ENCODE assay signal across 1 mouse cellular context in genomic region chr5:20906191-20906590, GRCm38 (mm10).
TF ChIP-seq lines count a peak whose summit lies in the region.

No protein-coding gene starts in this region.

TF ChIP-seq in MEL, 35 proteins besides CTCF, POLR2A, EP300 and RAD21 (continued from another document):
- TF ChIP-seq MEF2A (IDR thresholded peaks at IDR 0.05; ENCODE audit: extremely low read depth, insufficient replicate concordance, low read depth, low read length, poor library complexity, severe bottlenecking) (no peak), MAX (IDR thresholded peaks at IDR 0.05; ENCODE audit: low read length) (no peak), ZKSCAN1 (IDR thresholded peaks at IDR 0.05; ENCODE audit: low read depth, low read length) (no peak), POLR2AphosphoS5 (IDR thresholded peaks at IDR 0.05; ENCODE audit: borderline replicate concordance, low read depth, low read length) (no peak), ETS1 (IDR thresholded peaks at IDR 0.05; ENCODE audit: low read depth, low read length) (peak; percentile 58), MAZ (IDR thresholded peaks at IDR 0.05; ENCODE audit: low read depth, low read length) (no peak), TBP (IDR thresholded peaks at IDR 0.05; ENCODE audit: low read depth, low read length) (peak; percentile 94), POLR2AphosphoS2 (IDR thresholded peaks at IDR 0.05; ENCODE audit: low read length) (no peak), ELF1 (IDR thresholded peaks at IDR 0.05; ENCODE audit: low read depth, low read length) (no peak), CHD2 (IDR thresholded peaks at IDR 0.05; ENCODE audit: low read length) (no peak), MYC (IDR thresholded peaks at IDR 0.05; ENCODE audit: low read depth, low read length) (0 out of 2 replicates have a peak, but pooled peaks have one; percentile 60), BHLHE40 (IDR thresholded peaks at IDR 0.05; ENCODE audit: borderline replicate concordance, low read depth, low read length) (no peak), TAL1 (IDR thresholded peaks at IDR 0.05; ENCODE audit: low read length) (no peak), ZNF384 (IDR thresholded peaks at IDR 0.05; ENCODE audit: low read depth, low read length) (peak; percentile 52), CHD1 (IDR thresholded peaks at IDR 0.05; ENCODE audit: low read depth, low read length) (no peak), GABPA (IDR thresholded peaks at IDR 0.05; ENCODE audit: low read depth, low read length) (no peak), ZC3H11A (IDR thresholded peaks at IDR 0.05; ENCODE audit: low read depth, low read length) (no peak), USF2 (IDR thresholded peaks at IDR 0.05; ENCODE audit: borderline replicate concordance in 1 of 2, insufficient read depth in 1 of 2, low read depth in 1 of 2, low read length in 2 of 2) (no peak), SMC3 (IDR thresholded peaks at IDR 0.05; ENCODE audit: low read depth, low read length) (0 out of 2 replicates have a peak, but pooled peaks have one; percentile 1), GATA1 (IDR thresholded peaks at IDR 0.05; ENCODE audit: low read depth, low read length) (peak; percentile 56), ZMIZ1 (IDR thresholded peaks at IDR 0.05; ENCODE audit: low read depth, low read length) (no peak), RCOR1 (IDR thresholded peaks at IDR 0.05; ENCODE audit: low read depth, low read length) (no peak), MXI1 (IDR thresholded peaks at IDR 0.05; ENCODE audit: low read depth, low read length) (peak; percentile 77)
